Mouse (Mus musculus): Measurements from ENCODE around the gene Ciapin1. TPM values are rescaled to one million over a fixed set of nuclear protein-coding genes. Genes with fewer than 3 reads are reported as not detected.

The Ciapin1 gene
- total and polyA plus RNA-seq, 2 experiments, result 11.9 to 48.9 TPM

- Histone ChIP-seq H3K4me3 (ENCODE audit: insufficient read depth, low read depth, low read length) (no peak overlapping the region), H3K27ac (replicated peaks; ENCODE audit: insufficient read depth, low read depth, low read length) (no peak overlapping the region), H3K36me3 (ENCODE audit: control insufficient read depth, insufficient read depth, low read length) (peaks cover 57% of the 10 kb centered on the region), H3K9ac (ENCODE audit: low read depth, low read length) (no peak overlapping the region), H3K79me2 (ENCODE audit: control insufficient read depth, insufficient read depth, low read length) (peaks cover 6% of the 10 kb centered on the region; the same call in 1 of the 2 replicates), H3K27me3 (ENCODE audit: control insufficient read depth, insufficient read depth, low read length) (no peaks in the 10 kb centered on the region), H3K4me1 (ENCODE audit: control insufficient read depth, insufficient read depth, low read length) (no peaks in the 10 kb centered on the region; the same call in 1 of the 2 replicates)
- DNase-seq (ENCODE audit: extremely low read depth, low read depth, low spot score), result no peak
- no peak for TF ChIP-seq POLR2A (IDR thresholded peaks at IDR 0.05; ENCODE audit: extremely low read depth, insufficient read depth, low read length)
- WGBS, result 86% methylated on average over 6 of the region's 6 CpGs
Measured at GRCm38 (mm10) chr8:94828284-94828683, 9.9 kb downstream of the Ciapin1 start.

GRCm38 (mm10) chr8:94826210-94826609 lies 11.9 kb downstream of the Ciapin1 start:
- Histone ChIP-seq H3K27me3 (ENCODE audit: control insufficient read depth, insufficient read depth, low read length) (no peaks in the 10 kb centered on the region), H3K4me3 (ENCODE audit: insufficient read depth, low read depth, low read length) (no peak overlapping the region), H3K36me3 (ENCODE audit: control insufficient read depth, insufficient read depth, low read length) (peaks cover 54% of the 10 kb centered on the region), H3K79me2 (ENCODE audit: control insufficient read depth, insufficient read depth, low read length) (no peaks in the 10 kb centered on the region), H3K4me1 (ENCODE audit: control insufficient read depth, insufficient read depth, low read length) (no peaks in the 10 kb centered on the region), H3K27ac (replicated peaks; ENCODE audit: insufficient read depth, low read depth, low read length) (no peak overlapping the region), H3K9ac (ENCODE audit: low read depth, low read length) (no peak overlapping the region)
- WGBS, result 95% methylated on average over 5 of the region's 5 CpGs
- no peak for TF ChIP-seq POLR2A (IDR thresholded peaks at IDR 0.05; ENCODE audit: extremely low read depth, insufficient read depth, low read length)
- TF ChIP-seq CTCF (IDR thresholded peaks at IDR 0.05; ENCODE audit: low read depth, low read length), result no peak
- DNase-seq (ENCODE audit: extremely low read depth, low read depth, low spot score), result no peak

- Histone ChIP-seq H3K9ac (ENCODE audit: low read depth, low read length) (no peak overlapping the region), H3K27ac (replicated peaks; ENCODE audit: insufficient read depth, low read depth, low read length) (no peak overlapping the region), H3K36me3 (ENCODE audit: control insufficient read depth, insufficient read depth, low read length) (peaks cover 51% of the 10 kb centered on the region), H3K79me2 (ENCODE audit: control insufficient read depth, insufficient read depth, low read length) (no peaks in the 10 kb centered on the region), H3K27me3 (ENCODE audit: control insufficient read depth, insufficient read depth, low read length) (no peaks in the 10 kb centered on the region), H3K4me3 (ENCODE audit: insufficient read depth, low read depth, low read length) (no peak overlapping the region), H3K4me1 (ENCODE audit: control insufficient read depth, insufficient read depth, low read length) (0 out of 2 replicates have a peak, but pooled peaks cover under 1% of the 10 kb centered on the region)
- WGBS, result 86% methylated on average over 6 of the region's 6 CpGs
- no peak for DNase-seq (ENCODE audit: extremely low read depth, low read depth, low spot score)
- TF ChIP-seq CTCF (IDR thresholded peaks at IDR 0.05; ENCODE audit: low read depth, low read length), result no peak
- no peak for TF ChIP-seq POLR2A (IDR thresholded peaks at IDR 0.05; ENCODE audit: extremely low read depth, insufficient read depth, low read length)
Measured at GRCm38 (mm10) chr8:94825170-94825569, 13.0 kb downstream of the Ciapin1 start.

GRCm38 (mm10) chr8:94822637-94823560 lies 15.3 kb downstream of the Ciapin1 start:
- H3K27me3 ChIP-seq (ENCODE audit: control insufficient read depth, insufficient read depth, low read length), result no peaks in the 10 kb centered on the region
- peaks cover 4% of the 10 kb centered on the region; the same call in 1 of the 2 replicates for H3K4me1 ChIP-seq (ENCODE audit: control insufficient read depth, insufficient read depth, low read length)
- 89% methylated on average over 23 of the region's 23 CpGs for WGBS
- H3K27ac ChIP-seq (replicated peaks; ENCODE audit: insufficient read depth, low read depth, low read length), result no peak overlapping the region
- no peak overlapping the region for H3K4me3 ChIP-seq (ENCODE audit: insufficient read depth, low read depth, low read length)
- H3K36me3 ChIP-seq (ENCODE audit: control insufficient read depth, insufficient read depth, low read length), result peaks cover 38% of the 10 kb centered on the region
- no peak overlapping the region for H3K9ac ChIP-seq (ENCODE audit: low read depth, low read length)
- TF ChIP-seq CTCF (IDR thresholded peaks at IDR 0.05; ENCODE audit: low read depth, low read length) (peak; percentile 78), POLR2A (IDR thresholded peaks at IDR 0.05; ENCODE audit: extremely low read depth, insufficient read depth, low read length) (no peak)
- DNase-seq (ENCODE audit: extremely low read depth, low read depth, low spot score), result peak; percentile 54
- no peaks in the 10 kb centered on the region for H3K79me2 ChIP-seq (ENCODE audit: control insufficient read depth, insufficient read depth, low read length)

- TF ChIP-seq CTCF (IDR thresholded peaks at IDR 0.05; ENCODE audit: low read depth, low read length) (no peak), POLR2A (IDR thresholded peaks at IDR 0.05; ENCODE audit: extremely low read depth, insufficient read depth, low read length) (no peak)
- H3K79me2 ChIP-seq (ENCODE audit: control insufficient read depth, insufficient read depth, low read length), result no peaks in the 10 kb centered on the region
- H3K27ac ChIP-seq (replicated peaks; ENCODE audit: insufficient read depth, low read depth, low read length), result no peak overlapping the region
- WGBS, result 98% methylated on average over 2 of the region's 2 CpGs
- no peaks in the 10 kb centered on the region for H3K27me3 ChIP-seq (ENCODE audit: control insufficient read depth, insufficient read depth, low read length)
- H3K4me3 ChIP-seq (ENCODE audit: insufficient read depth, low read depth, low read length), result no peak overlapping the region
- H3K9ac ChIP-seq (ENCODE audit: low read depth, low read length), result no peak overlapping the region
- no peak for DNase-seq (ENCODE audit: extremely low read depth, low read depth, low spot score)
- peaks cover 28% of the 10 kb centered on the region for H3K36me3 ChIP-seq (ENCODE audit: control insufficient read depth, insufficient read depth, low read length)
- peaks cover 4% of the 10 kb centered on the region; the same call in 1 of the 2 replicates for H3K4me1 ChIP-seq (ENCODE audit: control insufficient read depth, insufficient read depth, low read length)
Measured at GRCm38 (mm10) chr8:94821381-94821780, 16.8 kb downstream of the Ciapin1 start.

- WGBS, result 59% methylated on average over 7 of the region's 7 CpGs
- no peak overlapping the region for H3K27ac ChIP-seq (replicated peaks; ENCODE audit: insufficient read depth, low read depth, low read length)
- TF ChIP-seq CTCF (IDR thresholded peaks at IDR 0.05; ENCODE audit: low read depth, low read length) (no peak), POLR2A (IDR thresholded peaks at IDR 0.05; ENCODE audit: extremely low read depth, insufficient read depth, low read length) (no peak)
- H3K4me3 ChIP-seq (ENCODE audit: insufficient read depth, low read depth, low read length), result no peak overlapping the region
- H3K4me1 ChIP-seq (ENCODE audit: control insufficient read depth, insufficient read depth, low read length), result peaks cover 4% of the 10 kb centered on the region; the same call in 1 of the 2 replicates
- no peaks in the 10 kb centered on the region for H3K79me2 ChIP-seq (ENCODE audit: control insufficient read depth, insufficient read depth, low read length)
- no peak overlapping the region for H3K9ac ChIP-seq (ENCODE audit: low read depth, low read length)
- H3K36me3 ChIP-seq (ENCODE audit: control insufficient read depth, insufficient read depth, low read length), result peaks cover 23% of the 10 kb centered on the region
- DNase-seq (ENCODE audit: extremely low read depth, low read depth, low spot score), result peak; percentile 66
- no peaks in the 10 kb centered on the region for H3K27me3 ChIP-seq (ENCODE audit: control insufficient read depth, insufficient read depth, low read length)
Measured at GRCm38 (mm10) chr8:94820553-94820952, 17.6 kb downstream of the Ciapin1 start.

Data from liver, adult 2 months (tissue).